Mouse (Mus musculus): ENCODE measurements around the gene Taar7f. TPM values are rescaled to one million over a fixed set of nuclear protein-coding genes. Genes with fewer than 3 reads are reported as not detected.
"Not testable (repeated sequence)": the region's sequence is repeated elsewhere in the genome, so short reads cannot be mapped to it uniquely, and the experiment has no call there.

The Taar7f gene
- polyA plus RNA-seq, 1 experiment from 2014 or later, result not detected

GRCm38 (mm10) chr10:24080166-24080565, 30.9 kb downstream of the Taar7f start:
- no peak overlapping the region for H3K27ac ChIP-seq (replicated peaks)
- no peaks in the 10 kb centered on the region for H3K9me3 ChIP-seq
- H3K36me3 ChIP-seq, result no peaks in the 10 kb centered on the region
- no peaks in the 10 kb centered on the region for H3K4me1 ChIP-seq (replicated peaks)
- H3K27me3 ChIP-seq, result no peaks in the 10 kb centered on the region
- ATAC-seq (ENCODE audit: low FRiP score, low read depth), result no peak
- no peak overlapping the region for H3K4me3 ChIP-seq
- H3K9ac ChIP-seq, result no peak overlapping the region
- WGBS, result 49% methylated on average over 3 of the region's 3 CpGs
- H3K4me2 ChIP-seq, result no peak overlapping the region

- no peaks in the 10 kb centered on the region for H3K9me3 ChIP-seq
- H3K27ac ChIP-seq (replicated peaks), result no peak overlapping the region
- no peak overlapping the region for H3K9ac ChIP-seq
- H3K36me3 ChIP-seq, result no peaks in the 10 kb centered on the region
- ATAC-seq (ENCODE audit: low FRiP score, low read depth), result no peak
- H3K4me2 ChIP-seq, result no peak overlapping the region
- no peaks in the 10 kb centered on the region for H3K4me1 ChIP-seq (replicated peaks)
- no peak overlapping the region for H3K4me3 ChIP-seq
- WGBS, result 62% methylated on average over 5 of the region's 5 CpGs
- H3K27me3 ChIP-seq, result no peaks in the 10 kb centered on the region
Measured at GRCm38 (mm10) chr10:24085936-24086335, 36.6 kb downstream of the Taar7f start.

DNA sequence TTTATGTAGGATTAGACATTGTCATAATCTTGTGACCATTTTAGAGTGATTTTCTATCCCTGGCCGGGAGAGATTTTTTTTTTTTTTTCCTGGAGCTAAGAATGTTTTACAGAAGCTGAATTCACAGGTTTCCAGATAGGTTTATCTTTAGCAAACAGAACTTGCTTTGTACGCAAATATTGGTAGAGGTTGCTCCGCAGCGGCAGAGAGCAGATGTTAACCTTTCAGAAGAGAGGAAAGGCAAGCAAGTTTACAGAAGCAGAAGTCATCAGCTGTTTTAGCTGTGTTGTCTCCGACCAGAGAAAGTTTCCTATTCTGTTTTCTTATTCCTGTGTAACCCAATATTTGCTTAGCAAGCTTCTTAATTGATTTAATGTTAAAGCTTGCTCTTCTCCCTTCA, 37.2 kb downstream of the Taar7f start:
- H3K4me3 ChIP-seq, result no peak overlapping the region
- WGBS, result 84% methylated on average over 5 of the region's 5 CpGs
- H3K4me1 ChIP-seq (replicated peaks), result no peaks in the 10 kb centered on the region
- no peak for ATAC-seq (ENCODE audit: low FRiP score, low read depth)
- H3K27ac ChIP-seq (replicated peaks), result no peak overlapping the region
- H3K36me3 ChIP-seq, result no peaks in the 10 kb centered on the region
- no peaks in the 10 kb centered on the region for H3K27me3 ChIP-seq
- no peaks in the 10 kb centered on the region for H3K9me3 ChIP-seq
- no peak overlapping the region for H3K9ac ChIP-seq
- H3K4me2 ChIP-seq, result no peak overlapping the region

DNA sequence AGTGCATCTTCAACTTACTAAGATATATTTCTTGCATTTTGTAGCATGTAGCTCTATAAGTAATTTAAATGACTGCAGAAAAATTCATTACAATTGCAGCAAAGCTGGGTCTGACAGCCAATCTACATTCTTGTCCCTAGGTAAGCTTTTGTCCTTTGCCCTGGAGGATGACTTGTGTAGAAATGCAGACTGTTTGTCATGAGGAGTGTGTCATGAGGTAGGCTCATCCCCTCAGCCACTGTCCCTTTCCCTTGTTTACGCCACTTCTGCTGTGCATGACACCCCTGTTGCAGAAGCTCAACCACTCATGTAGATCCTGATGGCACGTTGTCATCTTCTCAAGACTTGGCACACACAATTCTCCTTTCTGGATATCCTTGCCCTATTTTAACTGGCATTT, 37.9 kb downstream of the Taar7f start:
- 100% methylated on average over 2 of the region's 2 CpGs for WGBS
- no peaks in the 10 kb centered on the region for H3K4me1 ChIP-seq (replicated peaks)
- no peaks in the 10 kb centered on the region for H3K36me3 ChIP-seq
- H3K4me3 ChIP-seq, result no peak overlapping the region
- no peak overlapping the region for H3K4me2 ChIP-seq
- ATAC-seq (ENCODE audit: low FRiP score, low read depth), result no peak
- H3K27ac ChIP-seq (replicated peaks), result no peak overlapping the region
- no peaks in the 10 kb centered on the region for H3K9me3 ChIP-seq
- no peaks in the 10 kb centered on the region for H3K27me3 ChIP-seq
- H3K9ac ChIP-seq, result no peak overlapping the region

- Histone ChIP-seq H3K4me2 (no peak within 1 kb of the TSS), H3K27me3 (no peaks in the 10 kb centered on the region), H3K9me3 (no peaks in the 10 kb centered on the region), H3K27ac (replicated peaks) (no peak within 1 kb of the TSS), H3K4me3 (no peak within 1 kb of the TSS), H3K9ac (no peak within 1 kb of the TSS), H3K4me1 (replicated peaks) (no peaks in the 10 kb centered on the region), H3K36me3 (no peaks in the 10 kb centered on the region)
- WGBS, result 71% methylated on average over 2 of the region's 2 CpGs
- no peak for ATAC-seq (ENCODE audit: low FRiP score, low read depth)
Measured at GRCm38 (mm10) chr10:24092194-24092593, 42.9 kb downstream of the Taar7f start, which contains the start of gene Taar8b. Gene Taar8b (minus strand): TSS chr10:24092294.

GRCm38 (mm10) chr10:24097010-24097409, 47.7 kb downstream of the Taar7f start:
- WGBS, result 70% methylated on average over 2 of the region's 2 CpGs
- H3K36me3 ChIP-seq; H3K4me1 ChIP-seq (replicated peaks); H3K4me3 ChIP-seq; H3K27ac ChIP-seq (replicated peaks); H3K9ac ChIP-seq; ATAC-seq (ENCODE audit: low FRiP score, low read depth); H3K4me2 ChIP-seq; H3K27me3 ChIP-seq; H3K9me3 ChIP-seq: not testable (repeated sequence)

Other genes starting within 250 kb of the Taar7f start
- 0.14 TPM in 1 of 2 replicates, not detected in the other for gene Vnn3, start 198.0 kb upstream of the Taar7f start, polyA plus RNA-seq (2015; fragmentation: Nextera tagmentation; extraction: Ambion mirVana)
- 0.18 and 0.43 TPM in 2 replicates for gene Vnn1, start 154.8 kb upstream of the Taar7f start, polyA plus RNA-seq (2015; fragmentation: Nextera tagmentation; extraction: Ambion mirVana)
- gene Taar1, start 129.2 kb upstream of the Taar7f start, polyA plus RNA-seq (2015; fragmentation: Nextera tagmentation; extraction: Ambion mirVana), result not detected in 2 replicates
- 0.16 TPM in 1 of 2 replicates, not detected in the other for gene Taar2, start 110.9 kb upstream of the Taar7f start, polyA plus RNA-seq (2015; fragmentation: Nextera tagmentation; extraction: Ambion mirVana)
- gene Taar3, start 100.0 kb upstream of the Taar7f start, polyA plus RNA-seq (2015; fragmentation: Nextera tagmentation; extraction: Ambion mirVana), result not detected in 2 replicates
- gene Taar4, start 89.0 kb upstream of the Taar7f start, polyA plus RNA-seq (2015; fragmentation: Nextera tagmentation; extraction: Ambion mirVana), result not detected in 2 replicates
- not detected in 2 replicates for gene Taar5, start 78.8 kb upstream of the Taar7f start, polyA plus RNA-seq (2015; fragmentation: Nextera tagmentation; extraction: Ambion mirVana)
- gene Taar6, start 63.9 kb upstream of the Taar7f start, polyA plus RNA-seq (2015; fragmentation: Nextera tagmentation; extraction: Ambion mirVana), result not detected in 2 replicates
- gene Taar7a, start 56.0 kb upstream of the Taar7f start, polyA plus RNA-seq (2015; fragmentation: Nextera tagmentation; extraction: Ambion mirVana), result not detected in 2 replicates
- not detected in 2 replicates for gene Taar7b, start 49.6 kb upstream of the Taar7f start, polyA plus RNA-seq (2015; fragmentation: Nextera tagmentation; extraction: Ambion mirVana)
- not detected in 2 replicates for gene Taar7d, start 22.3 kb upstream of the Taar7f start, polyA plus RNA-seq (2015; fragmentation: Nextera tagmentation; extraction: Ambion mirVana)
- gene Taar7e, start 11.9 kb upstream of the Taar7f start, polyA plus RNA-seq (2015; fragmentation: Nextera tagmentation; extraction: Ambion mirVana), result not detected in 2 replicates
- not detected in 2 replicates for gene Taar8a, start 27.0 kb downstream of the Taar7f start, polyA plus RNA-seq (2015; fragmentation: Nextera tagmentation; extraction: Ambion mirVana)
- gene Taar8b, start 42.8 kb downstream of the Taar7f start, polyA plus RNA-seq (2015; fragmentation: Nextera tagmentation; extraction: Ambion mirVana), result not detected in 2 replicates
- gene Taar8c, start 52.4 kb downstream of the Taar7f start, polyA plus RNA-seq (2015; fragmentation: Nextera tagmentation; extraction: Ambion mirVana), result not detected in 2 replicates
- not detected in 2 replicates for gene Taar9, start 60.0 kb downstream of the Taar7f start, polyA plus RNA-seq (2015; fragmentation: Nextera tagmentation; extraction: Ambion mirVana)
- gene Stx7, start 99.8 kb downstream of the Taar7f start, polyA plus RNA-seq (2015; fragmentation: Nextera tagmentation; extraction: Ambion mirVana), result 296 and 313 TPM in 2 replicates
- 6.8 TPM in 2 replicates for gene Moxd1, start 174.0 kb downstream of the Taar7f start, polyA plus RNA-seq (2015; fragmentation: Nextera tagmentation; extraction: Ambion mirVana)